Mouse (Mus musculus): Measurements from ENCODE around the gene Rps13. TPM values are rescaled to one million over a fixed set of nuclear protein-coding genes. Genes with fewer than 3 reads are reported as not detected.

The Rps13 gene
- polyA plus RNA-seq, 1 experiment = 1,874 TPM

GRCm38 (mm10) chr7:116309456-116309855, 24.5 kb downstream of the Rps13 start:
- Histone ChIP-seq H3K4me2 (ENCODE audit: low read depth) (no peak overlapping the region), H3K4me3 (no peak overlapping the region)

GRCm38 (mm10) chr7:116308632-116308991, 25.4 kb downstream of the Rps13 start:
- no peak overlapping the region for H3K4me3 ChIP-seq
- no peak overlapping the region for H3ac ChIP-seq (ENCODE audit: control insufficient read depth, insufficient read length)
- H3K4me2 ChIP-seq (ENCODE audit: low read depth) = no peak overlapping the region
- no peak for TF ChIP-seq USF1 (IDR thresholded peaks at IDR 0.05; ENCODE audit: low read depth)
- TF ChIP-seq MYOG (IDR thresholded peaks at IDR 0.05; ENCODE audit: control insufficient read depth in 1 of 3, insufficient read depth in 1 of 3, insufficient read length in 2 of 3, low read depth in 2 of 3) = no peak
- no peak for TF ChIP-seq TCF12 (IDR thresholded peaks at IDR 0.05; ENCODE audit: insufficient read depth, poor library complexity, severe bottlenecking)
- TF ChIP-seq TCF3 (IDR thresholded peaks at IDR 0.05; ENCODE audit: insufficient read length, low read depth) = no peak
- no peak for TF ChIP-seq MYOD1 (IDR thresholded peaks at IDR 0.05; ENCODE audit: control insufficient read depth in 1 of 3, insufficient read length in 2 of 3, low read depth in 2 of 3)
- no peak for TF ChIP-seq POLR2AphosphoS2 (IDR thresholded peaks at IDR 0.05; ENCODE audit: insufficient read length, low read depth)
- no peak for TF ChIP-seq E2F4 (IDR thresholded peaks at IDR 0.05; ENCODE audit: insufficient read depth)
- no peak for TF ChIP-seq MAX (IDR thresholded peaks at IDR 0.05; ENCODE audit: low read depth)
- TF ChIP-seq CEBPB (IDR thresholded peaks at IDR 0.05; ENCODE audit: insufficient read depth, poor library complexity, severe bottlenecking) = no peak
- no peak for TF ChIP-seq REST (IDR thresholded peaks at IDR 0.05; ENCODE audit: insufficient read depth, insufficient read length)
- no peak for TF ChIP-seq SRF (IDR thresholded peaks at IDR 0.05; ENCODE audit: control insufficient read depth, insufficient read length, low read depth)
- TF ChIP-seq POLR2A (IDR thresholded peaks at IDR 0.05; ENCODE audit: insufficient read length, low read depth) = no peak
- no peaks in the 10 kb centered on the region for H3K79me2 ChIP-seq (ENCODE audit: control insufficient read depth, insufficient read depth)
- no peaks in the 10 kb centered on the region for H3K36me3 ChIP-seq (ENCODE audit: control insufficient read depth, insufficient read depth)
- peaks cover 21% of the 10 kb centered on the region for H3K27me3 ChIP-seq (ENCODE audit: control insufficient read depth, insufficient read depth, insufficient read length)

More at GRCm38 (mm10) chr7:116309456-116309855, 24.5 kb downstream of the Rps13 start:
- H3ac ChIP-seq (ENCODE audit: control insufficient read depth, insufficient read length) = no peak overlapping the region
- no peaks in the 10 kb centered on the region for H3K36me3 ChIP-seq (ENCODE audit: control insufficient read depth, insufficient read depth)
- TF ChIP-seq E2F4 (IDR thresholded peaks at IDR 0.05; ENCODE audit: insufficient read depth) = no peak
- no peaks in the 10 kb centered on the region for H3K79me2 ChIP-seq (ENCODE audit: control insufficient read depth, insufficient read depth)
- H3K27me3 ChIP-seq (ENCODE audit: control insufficient read depth, insufficient read depth, insufficient read length) = peaks cover 21% of the 10 kb centered on the region

GRCm38 (mm10) chr7:116307871-116308631, 25.9 kb downstream of the Rps13 start, which contains the start of gene Plekha7:
Gene Plekha7, minus strand, starts transcription at chr7:116308376.
- no peak within 1 kb of the TSS for H3ac ChIP-seq (ENCODE audit: control insufficient read depth, insufficient read length)
- H3K27me3 ChIP-seq (ENCODE audit: control insufficient read depth, insufficient read depth, insufficient read length) = peaks cover 21% of the 10 kb centered on the region
- TF ChIP-seq E2F4 (IDR thresholded peaks at IDR 0.05; ENCODE audit: insufficient read depth) (no peak), MYOG (IDR thresholded peaks at IDR 0.05; ENCODE audit: control insufficient read depth in 1 of 3, insufficient read depth in 1 of 3, insufficient read length in 2 of 3, low read depth in 2 of 3) (peak in 1 of 3 experiments; percentile 5), MYOD1 (IDR thresholded peaks at IDR 0.05; ENCODE audit: control insufficient read depth in 1 of 3, insufficient read length in 2 of 3, low read depth in 2 of 3) (peak in 1 of 3 experiments; percentile 15), POLR2AphosphoS2 (IDR thresholded peaks at IDR 0.05; ENCODE audit: insufficient read length, low read depth) (no peak)
- H3K79me2 ChIP-seq (ENCODE audit: control insufficient read depth, insufficient read depth) = no peaks in the 10 kb centered on the region
- H3K4me3 ChIP-seq = no peak within 1 kb of the TSS
- peak within 1 kb of the TSS; percentile 75 for H3K4me2 ChIP-seq (ENCODE audit: low read depth)
- no peaks in the 10 kb centered on the region for H3K36me3 ChIP-seq (ENCODE audit: control insufficient read depth, insufficient read depth)

GRCm38 (mm10) chr7:116307099-116307870, 26.7 kb downstream of the Rps13 start:
- Histone ChIP-seq H3K27me3 (ENCODE audit: control insufficient read depth, insufficient read depth, insufficient read length) (peaks cover 21% of the 10 kb centered on the region), H3K79me2 (ENCODE audit: control insufficient read depth, insufficient read depth) (no peaks in the 10 kb centered on the region), H3K4me3 (no peak overlapping the region), H3ac (ENCODE audit: control insufficient read depth, insufficient read length) (no peak overlapping the region), H3K36me3 (ENCODE audit: control insufficient read depth, insufficient read depth) (no peaks in the 10 kb centered on the region), H3K4me2 (ENCODE audit: low read depth) (peak overlapping the region; percentile 75)
- TF ChIP-seq MAX (IDR thresholded peaks at IDR 0.05; ENCODE audit: low read depth) (no peak), TCF3 (IDR thresholded peaks at IDR 0.05; ENCODE audit: insufficient read length, low read depth) (no peak), REST (IDR thresholded peaks at IDR 0.05; ENCODE audit: insufficient read depth, insufficient read length) (no peak), USF1 (IDR thresholded peaks at IDR 0.05; ENCODE audit: low read depth) (no peak), E2F4 (IDR thresholded peaks at IDR 0.05; ENCODE audit: insufficient read depth) (no peak), TCF12 (IDR thresholded peaks at IDR 0.05; ENCODE audit: insufficient read depth, poor library complexity, severe bottlenecking) (no peak), SRF (IDR thresholded peaks at IDR 0.05; ENCODE audit: control insufficient read depth, insufficient read length, low read depth) (no peak), MYOG (IDR thresholded peaks at IDR 0.05; ENCODE audit: control insufficient read depth in 1 of 3, insufficient read depth in 1 of 3, insufficient read length in 2 of 3, low read depth in 2 of 3) (no peak), POLR2A (IDR thresholded peaks at IDR 0.05; ENCODE audit: insufficient read length, low read depth) (no peak), POLR2AphosphoS2 (IDR thresholded peaks at IDR 0.05; ENCODE audit: insufficient read length, low read depth) (no peak), CEBPB (IDR thresholded peaks at IDR 0.05; ENCODE audit: insufficient read depth, poor library complexity, severe bottlenecking) (no peak), MYOD1 (IDR thresholded peaks at IDR 0.05; ENCODE audit: control insufficient read depth in 1 of 3, insufficient read length in 2 of 3, low read depth in 2 of 3) (no peak)

GRCm38 (mm10) chr7:116306601-116307000, 27.4 kb downstream of the Rps13 start:
- Histone ChIP-seq H3K27me3 (ENCODE audit: control insufficient read depth, insufficient read depth, insufficient read length) (peaks cover 21% of the 10 kb centered on the region), H3K36me3 (ENCODE audit: control insufficient read depth, insufficient read depth) (no peaks in the 10 kb centered on the region), H3K79me2 (ENCODE audit: control insufficient read depth, insufficient read depth) (no peaks in the 10 kb centered on the region), H3ac (ENCODE audit: control insufficient read depth, insufficient read length) (no peak overlapping the region), H3K4me3 (no peak overlapping the region), H3K4me2 (ENCODE audit: low read depth) (peak overlapping the region; percentile 75)
- no peak for TF ChIP-seq REST (IDR thresholded peaks at IDR 0.05; ENCODE audit: insufficient read depth, insufficient read length)
- no peak for TF ChIP-seq POLR2AphosphoS2 (IDR thresholded peaks at IDR 0.05; ENCODE audit: insufficient read length, low read depth)
- TF ChIP-seq MYOD1 (IDR thresholded peaks at IDR 0.05; ENCODE audit: control insufficient read depth in 1 of 3, insufficient read length in 2 of 3, low read depth in 2 of 3) = no peak
- no peak for TF ChIP-seq MYOG (IDR thresholded peaks at IDR 0.05; ENCODE audit: control insufficient read depth in 1 of 3, insufficient read depth in 1 of 3, insufficient read length in 2 of 3, low read depth in 2 of 3)
- no peak for TF ChIP-seq E2F4 (IDR thresholded peaks at IDR 0.05; ENCODE audit: insufficient read depth)
